ENCODE assay signal across 7 mouse cellular contexts in the genomic region with DNA sequence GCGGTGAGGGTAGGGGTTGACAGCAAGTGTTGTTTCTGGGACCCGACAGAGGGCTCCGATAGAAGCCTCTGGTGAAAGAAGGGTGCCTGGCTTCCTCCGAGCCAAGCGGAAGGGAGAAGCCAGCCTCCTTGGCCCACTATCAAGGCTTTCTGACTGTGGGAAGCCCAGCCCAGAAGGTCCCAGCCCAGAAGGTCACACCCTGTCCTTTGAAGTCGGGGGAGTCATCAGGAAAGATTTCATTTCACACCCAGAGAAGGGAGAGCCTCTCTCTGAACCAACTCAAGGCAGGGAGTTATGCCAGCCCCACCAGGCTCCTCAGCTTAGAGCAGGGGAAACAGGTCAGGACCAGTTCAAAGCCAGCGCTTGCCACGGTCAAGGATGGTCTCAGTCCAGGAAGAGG.
A peak's percentile ranks its signal among the peaks of the same experiment; 100 is the strongest.
DNase-seq lines count a peak whose midpoint lies in the region; TF ChIP-seq lines count a peak whose summit lies in the region.

No protein-coding gene starts in this region.

- no peaks in the 10 kb centered on the region for H3K27me3 ChIP-seq in C2C12 (ENCODE audit: control insufficient read depth, insufficient read depth, insufficient read length)

- TF ChIP-seq POLR2A in lung, adult 2 months (IDR thresholded peaks at IDR 0.05; ENCODE audit: borderline replicate concordance, extremely low read depth, low read depth, low read length): no peak; the same call in 1 of the 2 replicates

- no peaks in the 10 kb centered on the region for H3K79me3 ChIP-seq in C2C12 (ENCODE audit: low read depth)

- intact Hi-C loops in left cerebral cortex, postnatal 36 days (cut with DNase I): no loop called here

- H3K79me2 ChIP-seq in C2C12 (ENCODE audit: control insufficient read depth, insufficient read depth): no peaks in the 10 kb centered on the region

- H3K4me1 ChIP-seq in lung, adult 2 months (ENCODE audit: control insufficient read depth, insufficient read depth, low read length): peaks cover 10% of the 10 kb centered on the region

- WGBS in lung, adult 2 months: 20% methylated on average over 8 of the region's 8 CpGs

- H3K36me3 ChIP-seq in C2C12 (ENCODE audit: control insufficient read depth, insufficient read depth): no peaks in the 10 kb centered on the region

- no peak for TF ChIP-seq CTCF in C2C12 (IDR thresholded peaks at IDR 0.05; ENCODE audit: control insufficient read depth, insufficient read depth, insufficient read length)
- TF ChIP-seq CTCF in lung, adult 2 months (IDR thresholded peaks at IDR 0.05; ENCODE audit: insufficient read depth, low read length): no peak

- H3ac ChIP-seq in C2C12 (ENCODE audit: control insufficient read depth, insufficient read length, low read depth): peak overlapping the region; percentile 47

- peak overlapping the region; percentile 7 for H3K4me3 ChIP-seq in C2C12 (ENCODE audit: insufficient read depth, poor library complexity, severe bottlenecking)
- peak overlapping the region; percentile 72 for H3K4me3 ChIP-seq in lung, adult 2 months (replicated peaks; ENCODE audit: extremely low read depth, low read depth, low read length)

- peak; percentile 80 for DNase-seq in 3134 (ENCODE audit: extremely low read depth, insufficient read length, low spot score)
- DNase-seq in heart, adult 8-10 months (ENCODE audit: low spot score): peak; percentile 84
- DNase-seq in lung, adult 2 months: peak; percentile 46
- no peak for DNase-seq in right cerebral cortex, postnatal 10 days (ENCODE audit: low spot score in 2 of 2)
- DNase-seq in left cerebral cortex, postnatal 36 days (ENCODE audit: low spot score in 2 of 2): no peak
- DNase-seq in embryo, embryonic 11 days: no peak

TF ChIP-seq in C2C12, 6 proteins besides CTCF, POLR2A, EP300 and RAD21:
- no peak for TF ChIP-seq CEBPB (IDR thresholded peaks at IDR 0.05; ENCODE audit: low read depth)
- peak; percentile 15 for TF ChIP-seq FOSL1 (IDR thresholded peaks at IDR 0.05; ENCODE audit: insufficient read depth, low read length, poor library complexity, severe bottlenecking)
- TF ChIP-seq MYOG (IDR thresholded peaks at IDR 0.05; ENCODE audit: control insufficient read depth, extremely low read depth, insufficient read length): no peak
- no peak for TF ChIP-seq MAX (IDR thresholded peaks at IDR 0.05)
- no peak for TF ChIP-seq MYOD1 (IDR thresholded peaks at IDR 0.05; ENCODE audit: control insufficient read depth, insufficient read length, low read depth)
- no peak for TF ChIP-seq USF1 (IDR thresholded peaks at IDR 0.05; ENCODE audit: low read depth)
TF ChIP-seq in C2C12: peak in this region for 1.

Comparison
In these comparisons a context has a peak if more than half of its experiments do, and no peak if none do; other contexts are left out.
1. DNase-seq: peak in 3134 (single experiment), heart, adult 8-10 months (single experiment) and lung, adult 2 months (single experiment); none in right cerebral cortex, postnatal 10 days (0 of 2), left cerebral cortex, postnatal 36 days (0 of 2) and embryo, embryonic 11 days (single experiment).